Mouse (Mus musculus) MEL (cell line): ENCODE results near the gene Itk.

ENCODE experiments used
- CTCF ChIP-seq, 3 experiments: IDR thresholded peaks in 2 of 3; conservative IDR thresholded peaks in 1 of 3; 2 replicates each; pipeline ENCODE4 v1.5.1; 2011 to 2012; ENCODE audit warnings: low read length in 3 of 3, low read depth in 2 of 3, mild to moderate bottlenecking in 2 of 3, improper control_type of control experiment in 1 of 3, inconsistent platforms in 1 of 3, mixed read lengths in 1 of 3, moderate library complexity in 1 of 3; ENCODE audit not compliant: control insufficient read depth in 1 of 3, insufficient read depth in 1 of 3, poor library complexity in 1 of 3, severe bottlenecking in 1 of 3
- EP300 ChIP-seq, 2 experiments: IDR thresholded peaks; 2 replicates each; pipeline ENCODE4 v1.6.1; 2011; ENCODE audit warnings: improper control_type of control experiment in 2 of 2, low read length in 2 of 2, low read depth in 1 of 2, mild to moderate bottlenecking in 1 of 2
- GATA1 ChIP-seq: IDR thresholded peaks from 2 replicates; pipeline ENCODE4 v1.6.1; 2011; ENCODE audit warnings: low read depth, low read length, improper control_type of control experiment
- HCFC1 ChIP-seq: IDR thresholded peaks from 2 replicates; pipeline ENCODE4 v1.6.1; 2012; ENCODE audit warnings: low read depth, mild to moderate bottlenecking, inconsistent platforms, low read length, improper control_type of control experiment, moderate library complexity
- MYB ChIP-seq: IDR thresholded peaks from 2 replicates; pipeline ENCODE4 v1.6.1; 2011; ENCODE audit warnings: mild to moderate bottlenecking, low read depth, low read length, improper control_type of control experiment
- MYC ChIP-seq: IDR thresholded peaks from 2 replicates; pipeline ENCODE4 v1.6.1; 2011; ENCODE audit warnings: low read depth, mild to moderate bottlenecking, low read length, improper control_type of control experiment, moderate library complexity
- NRF1 ChIP-seq: IDR thresholded peaks from 2 replicates; pipeline ENCODE4 v1.6.1; 2014; ENCODE audit warnings: low read depth, mild to moderate bottlenecking, inconsistent platforms, low read length, improper control_type of control experiment, moderate library complexity; ENCODE audit not compliant: poor library complexity, insufficient read depth, severe bottlenecking
- POLR2A ChIP-seq, 2 experiments: IDR thresholded peaks; 2 replicates each; pipeline ENCODE4 v1.6.1; 2011 to 2012; ENCODE audit warnings: low read length in 2 of 2, mild to moderate bottlenecking in 2 of 2, control low read depth in 1 of 2, improper control_type of control experiment in 1 of 2, low read depth in 1 of 2, moderate library complexity in 1 of 2; ENCODE audit not compliant: control insufficient read depth in 1 of 2, insufficient read depth in 1 of 2, poor library complexity in 1 of 2
- SMC3 ChIP-seq: IDR thresholded peaks from 2 replicates; pipeline ENCODE4 v1.6.1; 2011; ENCODE audit warnings: low read depth, low read length, improper control_type of control experiment
- TAL1 ChIP-seq: IDR thresholded peaks from 2 replicates; pipeline ENCODE4 v1.6.1; 2012; ENCODE audit warnings: mild to moderate bottlenecking, inconsistent platforms, low read length, moderate library complexity, mixed read lengths
- USF2 ChIP-seq, 2 experiments: IDR thresholded peaks; 2 replicates each; pipeline ENCODE4 v1.6.1; 2011 to 2012; ENCODE audit warnings: improper control_type of control experiment in 2 of 2, low read length in 2 of 2, borderline replicate concordance in 1 of 2, inconsistent platforms in 1 of 2, low read depth in 1 of 2, mild to moderate bottlenecking in 1 of 2; ENCODE audit not compliant: insufficient read depth in 1 of 2
- ZC3H11A ChIP-seq: IDR thresholded peaks from 2 replicates; pipeline ENCODE4 v1.6.1; 2012; ENCODE audit warnings: low read depth, mild to moderate bottlenecking, inconsistent platforms, low read length, improper control_type of control experiment
- ZNF384 ChIP-seq: IDR thresholded peaks from 2 replicates; pipeline ENCODE4 v1.6.1; 2012; ENCODE audit warnings: low read depth, mild to moderate bottlenecking, inconsistent platforms, low read length, improper control_type of control experiment

DNA sequence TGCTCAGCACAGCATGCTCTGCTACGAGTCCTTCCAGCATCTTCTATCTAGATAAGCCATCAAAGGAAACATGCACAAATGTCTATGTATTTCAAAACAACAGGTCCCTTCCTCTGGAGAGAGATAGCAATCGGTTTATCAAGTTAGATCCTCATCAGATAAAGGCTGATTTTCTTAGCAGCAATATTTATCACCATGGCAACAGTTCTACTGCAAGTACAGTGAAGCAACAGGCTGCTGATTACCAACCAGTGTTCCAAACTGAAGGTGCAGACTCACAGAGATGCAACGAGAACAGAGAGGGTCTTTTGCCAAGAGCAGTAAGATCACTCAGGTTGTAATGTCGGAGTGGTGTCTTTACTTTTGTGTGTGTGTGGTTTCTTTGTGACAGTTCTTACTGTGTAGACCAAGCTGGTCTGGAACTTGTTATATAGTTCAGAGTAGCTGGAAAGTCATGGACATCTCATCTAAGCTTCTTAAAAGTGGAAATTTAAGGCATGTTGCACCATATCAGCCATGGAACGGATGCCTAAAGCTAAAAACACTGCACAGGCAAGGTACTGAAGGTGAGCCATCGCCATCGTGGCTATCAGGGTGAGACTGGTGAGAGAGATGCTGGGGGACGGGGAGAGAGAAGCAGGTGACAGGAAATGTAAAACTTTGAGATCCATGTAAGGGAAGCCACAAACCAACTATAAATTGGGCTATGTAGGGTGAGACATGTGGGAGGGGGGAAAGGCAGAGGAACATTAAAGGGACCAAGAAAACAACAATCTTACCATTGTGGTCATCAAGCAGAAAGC lies 32.0 kb upstream of the Itk start:
- no peak for TF ChIP-seq ZC3H11A
- TF ChIP-seq ZNF384, result no peak
- no peak for TF ChIP-seq GATA1
- no peak for TF ChIP-seq POLR2A (IDR thresholded peaks at IDR 0.05; ENCODE audit: control insufficient read depth in 1 of 2, insufficient read depth in 1 of 2, low read depth in 1 of 2, low read length in 2 of 2, poor library complexity in 1 of 2)
- TF ChIP-seq MYC, result no peak
- TF ChIP-seq NRF1, result no peak
- TF ChIP-seq USF2 (IDR thresholded peaks at IDR 0.05; ENCODE audit: borderline replicate concordance in 1 of 2, insufficient read depth in 1 of 2, low read depth in 1 of 2, low read length in 2 of 2), result no peak
- TF ChIP-seq SMC3, result no peak
- no peak for TF ChIP-seq CTCF (IDR thresholded peaks at IDR 0.05 in 2 of 3, conservative IDR thresholded peaks at IDR 0.05 in 1 of 3; ENCODE audit: control insufficient read depth in 1 of 3, insufficient read depth in 1 of 3, low read depth in 2 of 3, low read length in 3 of 3, poor library complexity in 1 of 3, severe bottlenecking in 1 of 3)
- no peak for TF ChIP-seq HCFC1
- no peak for TF ChIP-seq EP300 (IDR thresholded peaks at IDR 0.05; ENCODE audit: low read depth in 1 of 2, low read length in 2 of 2)
- TF ChIP-seq MYB, result no peak
- TF ChIP-seq TAL1, result no peak
